Mouse (Mus musculus): ENCODE data around the gene Sult4a1. TPM values are rescaled to one million over a fixed set of nuclear protein-coding genes. Genes with fewer than 3 reads are reported as not detected.

The Sult4a1 gene
- polyA plus RNA-seq (2012): 0.15 TPM in 1 of 2 replicates, not detected in the other

DNA sequence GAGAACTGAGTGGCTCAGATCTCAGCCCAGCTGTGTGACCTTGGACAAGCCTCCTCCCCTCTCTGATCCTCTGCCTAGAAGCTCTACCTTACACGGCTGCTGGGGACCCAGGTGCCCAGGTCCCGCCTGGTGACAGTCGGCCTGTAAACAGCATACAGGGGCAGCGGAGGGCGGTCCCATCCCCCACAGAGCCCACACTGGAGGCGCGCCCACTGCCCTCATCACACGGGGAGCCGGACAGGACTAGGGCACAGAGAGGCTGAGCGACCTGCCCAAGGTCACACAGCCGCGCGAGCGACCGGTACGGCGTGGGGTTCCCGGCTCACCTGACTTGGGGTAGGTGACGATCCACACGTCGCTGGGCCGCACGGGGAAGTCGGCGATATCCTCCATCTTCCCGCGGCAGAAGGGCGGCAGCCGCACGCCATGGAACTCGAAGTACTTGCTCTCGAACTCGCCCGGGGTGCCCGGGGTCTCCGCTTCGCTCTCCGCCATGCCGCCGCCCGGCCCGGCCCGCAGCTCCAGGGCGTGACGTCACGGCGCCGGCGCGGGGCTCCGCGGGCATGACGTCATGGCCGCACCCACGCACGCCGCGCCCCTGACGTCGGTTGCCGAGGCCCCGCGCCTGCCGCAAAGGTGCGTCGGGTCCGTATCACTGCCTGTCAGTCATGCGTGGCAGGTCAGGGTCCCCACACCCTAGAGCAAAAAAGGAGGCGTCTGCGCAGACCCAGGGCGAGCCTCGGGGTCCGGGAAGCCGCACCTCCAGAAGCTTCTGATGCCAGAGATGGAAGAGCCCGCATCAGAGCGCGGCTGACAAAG, at the start of gene Sult4a1:
Sult4a1 (minus strand) TSS at position 650 of the 819 bp plus-strand sequence.

GRCm38 (mm10) chr15:84123075-84123474, 17.5 kb upstream of the Sult4a1 start, which contains the start of gene Pnpla5:
Pnpla5 (minus strand) TSS chr15:84123175.

GRCm38 (mm10) chr15:84065140-84065539, 40.4 kb downstream of the Sult4a1 start, which contains the start of gene Efcab6:
Efcab6 (minus strand) TSS chr15:84065379.

Other genes starting within 250 kb of the Sult4a1 start
- not detected in 2 replicates for gene Efcab6, start 40.4 kb downstream of the Sult4a1 start, polyA plus RNA-seq (2012)
- gene Pnpla5, start 17.4 kb upstream of the Sult4a1 start, polyA plus RNA-seq (2012): not detected in 2 replicates
- not detected in 2 replicates for gene Pnpla3, start 62.1 kb upstream of the Sult4a1 start, polyA plus RNA-seq (2012)
- 37.6 and 43.8 TPM in 2 replicates for gene Samm50, start 86.5 kb upstream of the Sult4a1 start, polyA plus RNA-seq (2012)
- 4.7 and 6.7 TPM in 2 replicates for gene Parvb, start 126.3 kb upstream of the Sult4a1 start, polyA plus RNA-seq (2012)
- gene Parvg, start 218.3 kb upstream of the Sult4a1 start, polyA plus RNA-seq (2012): 121 and 124 TPM in 2 replicates

All from megakaryocyte-erythroid progenitor cell, adult 5 weeks (primary cell).